Mouse (Mus musculus) megakaryocyte progenitor cell, adult 5-6 weeks (primary cell): ENCODE data around the gene Arsj. TPM values are rescaled to one million over a fixed set of nuclear protein-coding genes. Genes with fewer than 3 reads are reported as not detected.

ENCODE experiments used
- ATAC-seq: replicated peaks from 2 replicates; pipeline ENCODE4 v1.8.0; 2016; ENCODE audit warnings: mild to moderate bottlenecking, moderate TSS enrichment, inconsistent platforms; ENCODE audit not compliant: poor library complexity
- total RNA-seq, 2 experiments: library from RNA; stranded (forward) in 1 of 2; stranded (reverse) in 1 of 2; fragments of 157-497, 149-512 nt in 1 of 2; fragments of 200-1000 nt in 1 of 2; gene quantifications; 2 replicates each; pipeline versions ENCODE4 v1.2.3 to v1.2.4; 2015 to 2017

The Arsj gene
- total RNA-seq, 2 experiments from 2014 or later, result not detected

GRCm38 (mm10) chr3:126397985-126398630, 34.6 kb downstream of the Arsj start:
- ATAC-seq, result peak; percentile 56; the same call in 1 of the 2 replicates

- no peak for ATAC-seq
These were observed 37.2 kb downstream of the Arsj start for GRCm38 (mm10) chr3:126400726-126401125.

- ATAC-seq, result peak; percentile 87
These were observed 39.4 kb downstream of the Arsj start for GRCm38 (mm10) chr3:126402836-126403235.

GRCm38 (mm10) chr3:126404199-126404598, 40.7 kb downstream of the Arsj start:
- peak; percentile 83 for ATAC-seq

- ATAC-seq, result no peak
These were observed 67.1 kb downstream of the Arsj start for GRCm38 (mm10) chr3:126430524-126431064.

- no peak for ATAC-seq
These were observed 75.8 kb downstream of the Arsj start for GRCm38 (mm10) chr3:126439331-126439730.

- no peak for ATAC-seq
These were observed 85.6 kb downstream of the Arsj start for GRCm38 (mm10) chr3:126449058-126449457.

- no peak for ATAC-seq
These were observed 86.0 kb downstream of the Arsj start for GRCm38 (mm10) chr3:126449515-126449914.

GRCm38 (mm10) chr3:126455787-126456482, 92.5 kb downstream of the Arsj start:
- ATAC-seq, result no peak

- peak; percentile 100 for ATAC-seq
These were observed 99.8 kb downstream of the Arsj start for GRCm38 (mm10) chr3:126463119-126463815.

- ATAC-seq, result no peak
These were observed 100.8 kb downstream of the Arsj start for GRCm38 (mm10) chr3:126464262-126464661.

Other genes with a start within 250 kb of the Arsj start
- 12.7 and 16.9 TPM in 2 replicates for gene Camk2d, start 232.6 kb downstream of the Arsj start, total RNA-seq (2015)
- gene Camk2d, start 232.6 kb downstream of the Arsj start, total RNA-seq (2017), result 13.2 and 19.5 TPM in 2 replicates